Mouse (Mus musculus) MN1 (cell line): ENCODE results near the gene Chst13.

Experiments
- DNase-seq: peaks from one replicate; pipeline ENCODE4 v3.0.0-alpha.2; 2016; ENCODE audit warnings: low spot score

Chst13 gene

GRCm38 (mm10) chr6:90319475-90320191, 5.4 kb downstream of the Chst13 start:
- no peak for DNase-seq

- DNase-seq = no peak
Measured at GRCm38 (mm10) chr6:90319019-90319418, 6.0 kb downstream of the Chst13 start.

- no peak for DNase-seq
Measured at GRCm38 (mm10) chr6:90317510-90318258, 7.3 kb downstream of the Chst13 start.

- DNase-seq = no peak
Measured at GRCm38 (mm10) chr6:90315961-90316360, 9.0 kb downstream of the Chst13 start.

GRCm38 (mm10) chr6:90308839-90309778, 15.9 kb downstream of the Chst13 start:
- DNase-seq = no peak

GRCm38 (mm10) chr6:90306315-90306975, 18.5 kb downstream of the Chst13 start:
- DNase-seq = no peak

GRCm38 (mm10) chr6:90300919-90301318, 24.1 kb downstream of the Chst13 start, which contains the start of gene BC048671:
Gene BC048671, plus strand, starts transcription at chr6:90301219.
- no peak for DNase-seq

GRCm38 (mm10) chr6:90288265-90288664, 36.7 kb downstream of the Chst13 start:
- DNase-seq = no peak
